Mouse (Mus musculus): ENCODE measurements around the gene E030018B13Rik.

The E030018B13Rik gene

DNA sequence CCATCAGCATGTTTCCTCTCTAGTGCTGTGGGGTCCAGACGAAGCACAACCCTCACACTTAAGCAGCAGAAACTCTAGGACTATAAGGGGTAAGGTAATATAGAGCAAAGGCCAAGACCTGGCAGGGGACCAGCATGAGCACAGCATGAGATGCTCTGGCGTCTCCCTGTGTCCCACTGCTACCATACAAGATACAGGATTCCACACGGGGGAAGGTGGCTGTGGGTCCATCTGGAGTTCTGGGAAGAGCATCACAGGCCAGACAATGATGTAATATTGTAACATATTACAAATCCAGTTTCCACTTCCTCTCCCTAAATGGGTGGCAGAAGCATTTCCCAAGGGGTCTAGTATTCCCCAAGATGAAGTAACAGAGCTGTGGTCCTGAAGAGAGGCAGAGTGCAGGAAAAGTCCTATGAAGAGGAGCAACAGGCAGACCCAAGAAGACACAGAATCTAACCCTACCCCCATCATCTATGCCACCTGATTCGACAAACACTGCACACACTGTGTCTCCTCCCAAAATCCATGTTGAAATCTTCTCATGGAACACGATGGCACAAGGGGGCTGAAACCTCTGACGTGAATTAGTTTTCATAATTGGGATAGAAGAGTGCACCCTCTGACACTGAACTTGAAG is at the start of gene E030018B13Rik:
Gene E030018B13Rik, plus strand, starts transcription at position 590 of the 640 bp plus-strand sequence.
- no peak for DNase-seq (ENCODE audit: low read depth)

DNA sequence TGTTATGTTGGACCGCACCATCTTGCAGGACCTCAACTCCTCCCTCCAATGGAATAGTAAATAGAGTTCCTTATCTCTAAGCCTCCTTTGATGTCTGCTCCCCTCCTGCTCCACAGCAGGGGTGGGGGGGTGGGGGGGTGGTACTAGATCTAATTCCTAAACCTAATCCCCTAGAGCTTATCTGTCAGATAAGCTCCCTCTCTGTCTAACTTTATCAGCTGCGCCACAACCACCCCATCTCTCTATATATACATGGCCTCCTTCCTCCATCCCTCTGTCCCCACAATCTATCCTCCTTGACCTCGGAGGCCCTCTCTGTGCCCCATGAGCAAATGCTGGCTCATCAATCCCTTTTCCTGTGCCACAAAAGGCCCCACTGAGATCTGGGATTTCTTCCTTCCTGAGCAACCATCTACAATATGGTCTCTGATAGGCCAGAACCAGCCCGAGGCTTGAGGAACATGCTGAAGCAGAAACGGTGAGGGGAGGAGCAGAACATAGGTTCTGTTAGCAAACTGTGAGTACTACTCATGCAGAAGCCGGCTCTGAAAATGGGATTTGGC is 48.2 kb upstream of the E030018B13Rik start:
- no peak for DNase-seq (ENCODE audit: low read depth)

- peak; percentile 25 for DNase-seq (ENCODE audit: low read depth)
Observed at GRCm38 (mm10) chr7:63871698-63872097, 45.0 kb upstream of the E030018B13Rik start.

DNA sequence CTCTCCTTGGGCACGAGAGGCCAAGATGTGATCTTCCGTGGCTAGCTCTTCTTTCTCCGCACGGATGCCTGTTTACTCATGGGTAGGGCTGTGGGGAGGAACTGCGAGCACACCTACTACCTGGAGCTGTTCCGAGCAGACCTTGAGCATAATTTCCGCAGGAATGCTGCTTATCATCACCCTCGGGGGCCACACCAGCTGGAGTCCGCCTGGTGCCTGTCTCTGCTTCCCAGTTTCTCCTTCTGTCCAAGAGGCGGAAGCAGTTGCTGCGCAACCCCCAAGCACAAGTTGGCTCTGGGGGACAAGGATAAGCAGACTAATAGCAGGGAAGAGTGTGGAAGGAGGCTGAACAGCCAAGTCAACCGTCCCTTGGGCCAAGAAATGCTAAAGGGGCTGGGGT is 42.8 kb upstream of the E030018B13Rik start:
- no peak for DNase-seq (ENCODE audit: low read depth)

- no peak for DNase-seq (ENCODE audit: low read depth)
Observed at GRCm38 (mm10) chr7:63875686-63876085, 41.0 kb upstream of the E030018B13Rik start.

GRCm38 (mm10) chr7:63876640-63877039 is 40.0 kb upstream of the E030018B13Rik start:
- DNase-seq (ENCODE audit: low read depth) = peak; percentile 76

DNA sequence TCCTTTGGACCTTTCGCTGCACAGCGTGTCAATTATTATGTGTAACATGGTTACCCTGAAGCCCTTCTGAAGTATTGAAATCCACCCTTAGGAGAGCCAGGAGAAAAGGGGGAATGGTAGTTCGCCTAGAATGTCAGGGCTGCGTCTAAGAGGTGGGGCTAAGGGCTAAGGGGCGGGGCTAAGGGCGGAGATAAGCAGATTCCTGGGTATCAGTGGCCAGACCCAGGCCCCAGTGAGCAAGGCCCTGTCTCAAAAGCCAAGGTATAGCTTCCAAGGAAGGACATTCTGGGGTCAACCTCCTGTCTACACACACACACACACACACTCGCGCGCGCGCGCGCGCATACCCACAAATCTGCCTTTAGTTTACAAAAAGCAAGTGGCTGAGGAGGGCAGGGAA is 39.0 kb upstream of the E030018B13Rik start:
- DNase-seq (ENCODE audit: low read depth) = no peak

GRCm38 (mm10) chr7:63879583-63879982 is 37.1 kb upstream of the E030018B13Rik start:
- DNase-seq (ENCODE audit: low read depth) = no peak

DNA sequence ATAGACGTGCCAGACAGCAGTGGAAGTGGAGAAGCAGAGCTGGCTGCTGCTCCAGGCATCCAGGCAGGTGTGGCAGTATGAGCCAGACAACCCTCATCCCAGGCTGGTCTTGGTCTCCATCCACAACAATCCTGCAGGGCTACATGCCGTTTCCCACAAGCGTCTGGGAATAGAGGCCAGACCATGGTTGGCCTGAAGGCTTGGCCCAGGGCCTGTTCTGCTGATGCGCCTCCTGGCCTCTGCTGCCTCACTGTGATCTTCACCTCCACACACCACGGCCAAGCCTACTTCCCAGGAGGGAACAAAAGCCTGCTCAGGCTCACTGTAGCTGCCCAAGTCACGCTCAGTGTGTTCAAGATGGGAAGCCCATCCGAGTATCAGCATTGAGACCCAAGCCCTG is 33.9 kb upstream of the E030018B13Rik start:
- DNase-seq (ENCODE audit: low read depth) = no peak

GRCm38 (mm10) chr7:63885025-63885424 is 31.6 kb upstream of the E030018B13Rik start:
- no peak for DNase-seq (ENCODE audit: low read depth)

- DNase-seq (ENCODE audit: low read depth) = peak; percentile 13
Observed at GRCm38 (mm10) chr7:63887034-63887551, 29.6 kb upstream of the E030018B13Rik start.

DNA sequence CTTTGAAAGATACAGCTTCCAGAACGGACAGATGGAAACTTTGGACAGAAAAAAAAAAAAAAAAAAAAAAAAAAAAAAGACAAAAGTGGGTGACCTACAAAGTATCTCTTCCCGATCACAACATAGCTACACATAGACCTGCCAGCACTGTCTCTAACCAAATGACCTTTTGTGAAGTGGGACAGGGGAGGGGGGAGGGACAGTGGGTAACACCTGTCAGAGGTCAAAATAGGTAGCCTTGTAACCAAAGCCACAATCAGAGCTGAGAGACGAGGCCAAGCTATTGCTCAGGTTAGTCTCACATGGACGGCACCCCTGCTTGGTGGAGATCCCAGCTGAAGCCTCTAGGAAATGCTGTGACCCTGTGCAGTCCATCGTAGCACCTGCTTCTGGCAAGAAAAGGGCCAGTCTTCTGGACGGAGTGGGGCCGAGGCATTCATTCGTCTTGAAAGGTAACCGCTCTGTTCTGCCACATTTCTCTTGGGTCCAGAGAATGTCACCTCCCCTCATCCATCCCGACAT is 29.0 kb upstream of the E030018B13Rik start:
- DNase-seq (ENCODE audit: low read depth) = no peak

GRCm38 (mm10) chr7:63888674-63889073 is 28.0 kb upstream of the E030018B13Rik start:
- DNase-seq (ENCODE audit: low read depth) = no peak

DNA sequence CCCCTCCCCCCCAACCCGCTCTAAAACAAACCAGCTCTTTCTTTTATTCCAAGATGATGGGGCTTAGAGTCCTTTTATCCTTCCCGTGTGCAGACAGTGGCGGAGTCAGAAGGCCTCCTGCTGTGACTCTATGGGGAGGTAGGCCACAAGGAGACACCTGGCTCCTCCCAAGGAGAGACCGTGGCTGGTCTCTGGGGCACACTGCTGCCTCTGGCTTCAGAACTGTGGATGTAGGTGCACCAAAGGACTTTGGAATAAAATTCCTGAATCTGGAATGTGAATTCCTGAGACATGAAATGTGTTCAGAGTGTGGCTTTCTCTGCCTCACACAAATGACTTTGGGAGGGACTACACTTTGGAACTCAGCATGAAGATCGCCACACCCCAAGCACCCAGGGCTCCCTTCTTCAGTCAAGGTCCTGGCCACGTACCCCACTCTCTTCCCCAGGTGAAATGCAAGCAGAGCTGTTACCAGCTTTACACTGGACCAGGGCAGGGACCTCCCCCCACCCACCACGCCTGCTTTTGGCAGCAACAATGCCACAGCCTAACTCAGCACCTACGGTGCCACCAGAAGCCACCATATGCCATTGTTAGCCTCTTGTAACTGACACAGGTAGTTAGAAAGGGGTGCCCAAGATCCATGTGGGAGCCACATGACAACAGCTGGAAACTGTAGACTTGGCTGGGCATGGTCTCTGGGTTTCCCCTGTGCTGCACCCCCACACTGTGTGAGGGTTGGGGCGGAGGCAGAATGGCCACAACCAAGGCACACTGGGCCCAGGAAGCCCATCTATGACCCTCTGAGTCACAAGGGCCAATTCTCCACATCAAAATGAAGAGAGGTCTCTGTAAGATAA is 27.3 kb upstream of the E030018B13Rik start:
- no peak for DNase-seq (ENCODE audit: low read depth)

GRCm38 (mm10) chr7:63891488-63892075 is 25.1 kb upstream of the E030018B13Rik start:
- no peak for DNase-seq (ENCODE audit: low read depth)

DNA sequence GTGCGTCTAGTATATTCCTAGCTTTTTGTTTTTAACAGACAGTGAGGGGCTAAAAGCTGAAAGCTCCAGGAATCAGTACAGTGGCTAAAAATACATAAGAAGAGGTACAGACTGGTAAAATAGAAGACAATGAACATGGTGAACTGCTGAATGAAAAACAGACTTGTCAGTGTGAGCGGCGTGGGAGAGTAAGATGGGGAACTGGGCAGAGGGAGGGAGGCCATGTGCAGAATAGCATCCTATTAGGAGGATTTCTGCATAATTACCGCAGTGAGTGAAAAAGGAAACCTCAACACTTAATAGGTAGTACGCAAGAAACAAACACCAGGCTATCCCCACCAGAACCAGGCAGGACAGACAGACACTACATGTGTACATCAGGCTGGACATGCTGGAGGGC is 23.5 kb upstream of the E030018B13Rik start:
- no peak for DNase-seq (ENCODE audit: low read depth)

- no peak for DNase-seq (ENCODE audit: low read depth)
Observed at GRCm38 (mm10) chr7:63893729-63894128, 22.9 kb upstream of the E030018B13Rik start.

- DNase-seq (ENCODE audit: low read depth) = no peak
Observed at GRCm38 (mm10) chr7:63894662-63895061, 22.0 kb upstream of the E030018B13Rik start.

- DNase-seq (ENCODE audit: low read depth) = no peak
Observed at GRCm38 (mm10) chr7:63895223-63895622, 21.4 kb upstream of the E030018B13Rik start.

GRCm38 (mm10) chr7:63896276-63896967 is 20.2 kb upstream of the E030018B13Rik start:
- DNase-seq (ENCODE audit: low read depth) = no peak

DNA sequence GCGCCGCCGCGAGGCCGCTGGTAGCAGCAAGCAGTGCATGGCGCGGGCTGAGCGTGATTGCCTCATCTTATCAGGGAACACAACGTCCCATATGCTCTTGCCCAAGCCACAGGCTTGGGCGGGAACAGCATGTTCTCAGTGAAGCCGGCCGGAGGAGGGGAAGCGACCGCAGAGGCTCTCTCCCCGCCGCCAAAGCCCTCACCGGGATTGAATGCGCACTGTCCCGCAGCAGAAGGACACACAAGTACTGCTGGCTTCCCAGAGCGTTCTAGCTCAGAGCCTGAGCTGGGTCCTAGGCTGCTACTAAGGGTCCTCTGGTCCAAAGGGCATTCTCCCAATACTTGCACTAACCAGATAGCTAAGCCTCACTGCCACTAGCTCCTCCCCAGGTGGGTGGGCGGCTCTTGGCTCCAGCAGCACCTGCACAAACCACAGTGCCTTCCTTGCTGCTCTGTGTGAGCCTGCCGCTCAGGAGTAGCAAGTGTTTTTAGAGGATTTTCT is 19.6 kb upstream of the E030018B13Rik start:
- DNase-seq (ENCODE audit: low read depth) = peak; percentile 94
